Mouse (Mus musculus): Measurements from ENCODE around the gene Slitrk5. TPM values are rescaled to one million over a fixed set of nuclear protein-coding genes. Genes with fewer than 3 reads are reported as not detected.
A peak's percentile ranks its signal among the peaks of the same experiment; 100 is the strongest.
"Not testable (repeated sequence)": the region's sequence is repeated elsewhere in the genome, so short reads cannot be mapped to it uniquely, and the experiment has no call there.

The Slitrk5 gene
- under 1 TPM; 0.52 to 0.74 TPM for total RNA-seq (2021)
- long read RNA-seq, experiment 1, result 0 reads
- long read RNA-seq, experiment 2, partial matches to known transcripts, result 0 of 1 reads
- long read RNA-seq, experiment 2, other reads (novel, unspliced or antisense), result 0 of 1 reads

GRCm38 (mm10) chr14:111674664-111675147 lies at the start of gene Slitrk5:
Gene Slitrk5, plus strand, starts transcription at chr14:111675097.
- peak; percentile 78 to 83 for DNase-seq (ENCODE audit: low spot score in 2 of 2)

- no peak for DNase-seq (ENCODE audit: low spot score in 2 of 2)
These were observed 2.0 kb upstream of the Slitrk5 start for GRCm38 (mm10) chr14:111672942-111673341.

- DNase-seq (ENCODE audit: low spot score in 2 of 2), result peak; percentile 31 to 32
These were observed 591 bp downstream of the Slitrk5 start for GRCm38 (mm10) chr14:111675211-111676165.

- DNase-seq (ENCODE audit: low spot score in 2 of 2), result peak in 1 of 2 experiments; percentile 36
These were observed 1.3 kb downstream of the Slitrk5 start for GRCm38 (mm10) chr14:111676166-111676581.

GRCm38 (mm10) chr14:111676851-111677291 lies 2.0 kb downstream of the Slitrk5 start:
- no peak for DNase-seq (ENCODE audit: low spot score in 2 of 2)

GRCm38 (mm10) chr14:111677361-111678070 lies 2.6 kb downstream of the Slitrk5 start:
- DNase-seq (ENCODE audit: low spot score in 2 of 2), result no peak

GRCm38 (mm10) chr14:111680271-111680670 lies 5.4 kb downstream of the Slitrk5 start:
- DNase-seq (ENCODE audit: low spot score in 2 of 2), result no peak

GRCm38 (mm10) chr14:111681092-111681708 lies 6.3 kb downstream of the Slitrk5 start:
- peak in 1 of 2 experiments; percentile 15 for DNase-seq (ENCODE audit: low spot score in 2 of 2)

GRCm38 (mm10) chr14:111681773-111682172 lies 6.9 kb downstream of the Slitrk5 start:
- DNase-seq (ENCODE audit: low spot score in 2 of 2), result no peak

GRCm38 (mm10) chr14:111683543-111683942 lies 8.6 kb downstream of the Slitrk5 start:
- DNase-seq (ENCODE audit: low spot score in 2 of 2), result no peak

GRCm38 (mm10) chr14:111690139-111690538 lies 15.2 kb downstream of the Slitrk5 start:
- DNase-seq (ENCODE audit: low spot score in 2 of 2), result not testable (repeated sequence)

GRCm38 (mm10) chr14:111729833-111730232 lies 54.9 kb downstream of the Slitrk5 start:
- no peak for DNase-seq (ENCODE audit: low spot score in 2 of 2)
